Mouse (Mus musculus): ENCODE results near the gene Ino80d. TPM values are rescaled to one million over a fixed set of nuclear protein-coding genes. Genes with fewer than 3 reads are reported as not detected.

Gene Ino80d
- polyA plus RNA-seq, 1 experiment from 2014 or later, result 10.5 TPM

Small RNA genes lying within 50 kb of the gene (microRNA-seq; reads per million reads assigned to microRNA genes)
- gene Gm24557 (not detected), gene Gm44468 (not detected)

Other genes with a start within 250 kb of the Ino80d start
- gene Eef1b2, start 62.2 kb upstream of the Ino80d start, polyA plus RNA-seq (2015; fragmentation: Nextera tagmentation; extraction: Ambion mirVana), result 464 and 508 TPM in 2 replicates
- gene Ndufs1, start 62.2 kb upstream of the Ino80d start, polyA plus RNA-seq (2015; fragmentation: Nextera tagmentation; extraction: Ambion mirVana), result 132 and 137 TPM in 2 replicates
- gene Gpr1, start 99.9 kb upstream of the Ino80d start, polyA plus RNA-seq (2015; fragmentation: Nextera tagmentation; extraction: Ambion mirVana), result 0.11 and 0.26 TPM in 2 replicates
- gene Zdbf2, start 158.6 kb upstream of the Ino80d start, polyA plus RNA-seq (2015; fragmentation: Nextera tagmentation; extraction: Ambion mirVana), result 3.9 and 5.6 TPM in 2 replicates

Data from stomach, embryonic 16.5 days (tissue).